Mouse (Mus musculus) kidney, embryonic 14.5 days (tissue): ENCODE measurements around the gene Ezh1. TPM values are rescaled to one million over a fixed set of nuclear protein-coding genes. Genes with fewer than 3 reads are reported as not detected.

ENCODE experiments used
- ATAC-seq: fragments of 200-750 bp; cut with Nextera tagmentation; 2 replicates; pipeline ENCODE4 v1.8.0; 2017; ENCODE audit warnings: moderate number of reproducible peaks, mild to moderate bottlenecking, moderate TSS enrichment, moderate library complexity; ENCODE audit not compliant: low FRiP score, low TSS enrichment
- H3K27ac ChIP-seq: fragments of 300-500 bp; sonication (generic); 2 replicates; pipeline ENCODE4 v1.5.1; 2014; ENCODE audit warnings: low read depth, mild to moderate bottlenecking, low read length, moderate library complexity, mixed read lengths
- H3K27me3 ChIP-seq: fragments of 300-500 bp; sonication (generic); 2 replicates; pipeline ENCODE4 v1.6.1; 2014; ENCODE audit warnings: mild to moderate bottlenecking, low read length; ENCODE audit not compliant: control insufficient read depth, insufficient read depth
- H3K36me3 ChIP-seq: fragments of 300-500 bp; sonication (generic); 2 replicates; pipeline ENCODE4 v1.6.1; 2014; ENCODE audit warnings: low read length, mixed read lengths; ENCODE audit not compliant: control insufficient read depth, insufficient read depth
- H3K4me1 ChIP-seq: fragments of 300-500 bp; sonication (generic); 2 replicates; pipeline ENCODE4 v1.6.1; 2014; ENCODE audit warnings: low read length, mixed read lengths; ENCODE audit not compliant: control insufficient read depth, insufficient read depth
- H3K4me2 ChIP-seq: fragments of 300-500 bp; sonication (generic); replicated peaks from 2 replicates; pipeline ENCODE4 v1.6.1; 2014; ENCODE audit warnings: low read depth, mild to moderate bottlenecking, low read length
- H3K4me3 ChIP-seq: fragments of 300-500 bp; sonication (generic); 2 replicates; pipeline ENCODE4 v1.5.1; 2014; ENCODE audit warnings: mild to moderate bottlenecking, low read length
- H3K9ac ChIP-seq: fragments of 300-500 bp; sonication (generic); 2 replicates; pipeline ENCODE4 v1.6.1; 2014; ENCODE audit warnings: low read depth, mild to moderate bottlenecking, low read length, moderate library complexity
- H3K9me3 ChIP-seq: fragments of 300-500 bp; sonication (generic); 2 replicates; pipeline ENCODE4 v1.6.1; 2016; ENCODE audit warnings: low read length; ENCODE audit not compliant: control insufficient read depth
- WGBS: fragments of 180-500 bp; shearing (Covaris S2); extraction: QIAGEN DNeasy Blood & Tissue Kit; methylation state at CpG from one replicate; pipeline ENCODE4 v1.1.7; 2014; 5-methylcytosine and 5-hydroxymethylcytosine counted together
- polyA plus RNA-seq: library from polyadenylated mRNA; unstranded; fragments of >200 nt; fragmentation: Nextera tagmentation; extraction: Ambion mirVana; gene quantifications from 2 replicates; pipeline ENCODE4 v1.2.1, GENCODE M21; 2014

The Ezh1 gene
- polyA plus RNA-seq, 1 experiment from 2014 or later = 27.4 TPM

DNA sequence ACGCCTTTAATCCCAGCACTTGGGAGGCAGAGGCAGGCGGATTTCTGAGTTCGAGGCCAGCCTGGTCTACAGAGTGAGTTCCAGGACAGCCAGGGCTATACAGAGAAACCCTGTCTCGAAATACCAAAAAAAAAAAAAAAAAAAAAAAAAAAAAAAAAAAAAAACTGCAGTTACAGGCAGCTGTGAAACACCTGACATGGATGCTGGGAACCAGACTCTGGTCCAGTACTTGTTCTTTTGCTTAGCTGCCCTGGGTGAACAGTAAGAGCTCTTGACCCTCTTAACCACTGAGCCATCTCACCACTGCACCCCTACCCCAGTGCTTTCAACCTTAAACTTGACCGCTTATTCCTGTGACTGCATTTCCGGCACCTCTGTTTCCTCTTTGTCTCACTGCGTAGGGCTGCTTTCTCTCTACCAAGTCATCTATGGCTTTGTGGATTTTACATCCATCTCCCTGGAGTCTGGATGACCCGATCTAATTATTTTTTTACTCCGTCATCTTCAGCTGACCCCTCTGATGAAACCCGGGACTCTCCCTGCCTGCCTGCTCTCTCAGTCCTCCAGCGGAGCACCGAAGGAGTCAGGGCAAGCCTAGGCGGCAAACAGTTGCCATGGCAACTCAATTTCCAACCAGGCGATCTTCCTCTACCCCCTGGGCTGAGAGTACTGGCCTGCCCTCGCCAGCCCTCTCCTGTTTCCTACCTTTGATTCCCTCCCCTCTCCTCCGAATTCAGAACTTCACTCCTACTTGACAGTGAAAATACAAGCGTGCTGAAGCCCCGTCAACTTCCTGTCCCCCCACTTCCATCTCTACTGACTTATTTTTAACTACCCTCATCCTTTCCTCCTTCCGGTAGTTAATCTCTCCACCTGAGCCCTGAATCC, 82.7 kb downstream of the Ezh1 start:
- Histone ChIP-seq H3K4me3 (peak overlapping the region; percentile 19), H3K36me3 (no peaks in the 10 kb centered on the region), H3K4me2 (peak overlapping the region; percentile 48), H3K27me3 (no peaks in the 10 kb centered on the region; the same call in 1 of the 2 replicates), H3K4me1 (peaks cover 16% of the 10 kb centered on the region), H3K27ac (peak overlapping the region; percentile 47; the same call in 1 of the 2 replicates), H3K9ac (peak overlapping the region; percentile 40; the same call in 1 of the 2 replicates), H3K9me3 (no peaks in the 10 kb centered on the region)
- ATAC-seq = peak; percentile 43
- WGBS = 19% methylated on average over 18 of the region's 19 CpGs

GRCm38 (mm10) chr11:101142215-101142967, 83.9 kb downstream of the Ezh1 start:
- no peak overlapping the region for H3K27ac ChIP-seq
- no peaks in the 10 kb centered on the region for H3K36me3 ChIP-seq
- H3K27me3 ChIP-seq = no peaks in the 10 kb centered on the region; the same call in 1 of the 2 replicates
- WGBS = 88% methylated on average over 10 of the region's 10 CpGs
- H3K9me3 ChIP-seq = no peaks in the 10 kb centered on the region
- no peak overlapping the region for H3K9ac ChIP-seq
- H3K4me3 ChIP-seq = no peak overlapping the region
- ATAC-seq = no peak
- peaks cover 12% of the 10 kb centered on the region for H3K4me1 ChIP-seq
- H3K4me2 ChIP-seq = no peak overlapping the region

Other genes with a start within 250 kb of the Ezh1 start
- 29.2 and 38.8 TPM in 2 replicates for gene Atp6v0a1, start 217.0 kb downstream of the Ezh1 start, polyA plus RNA-seq
- 7.0 and 11.5 TPM in 2 replicates for gene Naglu, start 156.5 kb downstream of the Ezh1 start, polyA plus RNA-seq
- gene Hsd17b1, start 148.1 kb downstream of the Ezh1 start, polyA plus RNA-seq = 0.16 TPM in 1 of 2 replicates, not detected in the other
- gene Coasy, start 143.9 kb downstream of the Ezh1 start, polyA plus RNA-seq = 42.0 and 44.9 TPM in 2 replicates
- gene Mlx, start 139.2 kb downstream of the Ezh1 start, polyA plus RNA-seq = 39.7 and 48.7 TPM in 2 replicates
- gene Psmc3ip, start 131.0 kb downstream of the Ezh1 start, polyA plus RNA-seq = 52.0 and 61.8 TPM in 2 replicates
- 10.5 and 14.0 TPM in 2 replicates for gene Retreg3, start 106.6 kb downstream of the Ezh1 start, polyA plus RNA-seq
- gene Tubg1, start 106.5 kb downstream of the Ezh1 start, polyA plus RNA-seq = 81.9 and 95.4 TPM in 2 replicates
- gene Tubg2, start 70.6 kb downstream of the Ezh1 start, polyA plus RNA-seq = 3.7 and 4.5 TPM in 2 replicates
- 1.7 and 2.1 TPM in 2 replicates for gene Cntnap1, start 55.9 kb downstream of the Ezh1 start, polyA plus RNA-seq
- 17.0 and 17.9 TPM in 2 replicates for gene Plekhh3, start 55.1 kb downstream of the Ezh1 start, polyA plus RNA-seq
- gene Ccr10, start 51.0 kb downstream of the Ezh1 start, polyA plus RNA-seq = 0.24 and 0.51 TPM in 2 replicates
- 248 and 275 TPM in 2 replicates for gene Ramp2, start 19.6 kb upstream of the Ezh1 start, polyA plus RNA-seq
- gene Vps25, start 27.2 kb upstream of the Ezh1 start, polyA plus RNA-seq = 154 and 160 TPM in 2 replicates
- 18.9 and 28.1 TPM in 2 replicates for gene Wnk4, start 34.1 kb upstream of the Ezh1 start, polyA plus RNA-seq
- 1.2 and 1.7 TPM in 2 replicates for gene Cntd1, start 52.5 kb upstream of the Ezh1 start, polyA plus RNA-seq
- 204 and 207 TPM in 2 replicates for gene Coa3, start 52.7 kb upstream of the Ezh1 start, polyA plus RNA-seq
- gene Becn1, start 75.8 kb upstream of the Ezh1 start, polyA plus RNA-seq = 112 and 164 TPM in 2 replicates
- gene Psme3, start 89.8 kb upstream of the Ezh1 start, polyA plus RNA-seq = 113 and 130 TPM in 2 replicates
- gene Aoc2, start 98.6 kb upstream of the Ezh1 start, polyA plus RNA-seq = 1.9 TPM in 2 replicates
- 0.23 and 0.37 TPM in 2 replicates for gene Aoc3, start 104.1 kb upstream of the Ezh1 start, polyA plus RNA-seq
- 0.08 TPM in 1 of 2 replicates, not detected in the other for gene G6pc, start 141.1 kb upstream of the Ezh1 start, polyA plus RNA-seq
- 85.2 and 99.0 TPM in 2 replicates for gene Aarsd1, start 191.2 kb upstream of the Ezh1 start, polyA plus RNA-seq
- 10.4 and 11.5 TPM in 2 replicates for gene Gm27029, start 198.3 kb upstream of the Ezh1 start, polyA plus RNA-seq
- 8.2 and 16.1 TPM in 2 replicates for gene Rundc1, start 198.6 kb upstream of the Ezh1 start, polyA plus RNA-seq
- 8.9 and 10.3 TPM in 2 replicates for gene Ptges3l, start 198.9 kb upstream of the Ezh1 start, polyA plus RNA-seq
- gene Rpl27, start 215.8 kb upstream of the Ezh1 start, polyA plus RNA-seq = 430 and 578 TPM in 2 replicates
- 9.6 and 10.4 TPM in 2 replicates for gene Ifi35, start 221.9 kb upstream of the Ezh1 start, polyA plus RNA-seq
- gene Rnd2, start 238.5 kb upstream of the Ezh1 start, polyA plus RNA-seq = 7.0 and 10.8 TPM in 2 replicates
- 25.0 and 28.4 TPM in 2 replicates for gene Vat1, start 239.8 kb upstream of the Ezh1 start, polyA plus RNA-seq